Mouse (Mus musculus): ENCODE results near the gene Cep350. TPM values are rescaled to one million over a fixed set of nuclear protein-coding genes. Genes with fewer than 3 reads are reported as not detected.

Gene Cep350
- total RNA-seq (2015) = 63.2 and 71.0 TPM in 2 replicates
- total RNA-seq (2017) = 56.6 and 73.9 TPM in 2 replicates

- peak; percentile 90 for ATAC-seq (ENCODE audit: poor library complexity, severe bottlenecking)
Observed at GRCm38 (mm10) chr1:155973068-155973718, at the start of gene Cep350. Cep350 (minus strand) TSS chr1:155973255.

DNA sequence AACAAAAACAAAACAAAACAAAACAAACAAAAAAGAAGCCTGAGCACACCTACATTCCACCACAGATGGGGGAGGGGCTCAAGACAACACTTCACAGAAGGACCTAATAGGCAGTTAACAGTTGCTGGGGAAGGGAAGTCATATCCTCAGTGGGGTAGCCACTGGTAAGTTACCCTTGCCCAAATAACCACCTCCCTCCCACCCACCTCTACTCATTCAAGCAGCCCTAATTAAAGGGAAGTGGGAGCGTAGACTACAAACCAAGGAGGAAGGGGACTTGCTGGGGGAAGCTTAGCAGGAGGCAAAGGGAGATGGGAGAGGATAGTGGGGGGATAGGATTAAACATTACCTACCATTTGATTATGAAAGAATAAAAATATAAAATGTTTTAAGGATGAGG lies 47.3 kb upstream of the Cep350 start:
- no peak for ATAC-seq (ENCODE audit: poor library complexity, severe bottlenecking)

- ATAC-seq (ENCODE audit: poor library complexity, severe bottlenecking) = no peak
Observed at GRCm38 (mm10) chr1:156019800-156020199, 46.7 kb upstream of the Cep350 start.

DNA sequence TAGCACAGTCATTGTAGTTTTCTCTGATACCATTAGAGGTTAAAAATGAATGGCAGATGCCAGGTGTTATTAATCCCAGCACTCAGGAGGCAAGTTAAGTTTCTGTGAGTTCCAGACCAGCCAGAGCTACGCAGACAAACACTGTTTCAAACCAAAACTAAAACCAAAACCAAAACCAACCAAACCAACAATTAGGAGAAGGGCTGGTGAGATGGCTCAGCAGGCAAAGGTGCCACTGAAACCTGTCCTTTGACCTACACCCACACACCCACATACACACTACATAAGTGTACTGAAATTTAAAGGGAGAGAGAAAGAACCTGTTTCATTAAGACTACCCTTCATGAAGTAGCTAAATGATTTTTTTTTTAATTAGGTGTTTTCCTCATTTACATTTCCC lies 35.9 kb upstream of the Cep350 start:
- no peak for ATAC-seq (ENCODE audit: poor library complexity, severe bottlenecking)

DNA sequence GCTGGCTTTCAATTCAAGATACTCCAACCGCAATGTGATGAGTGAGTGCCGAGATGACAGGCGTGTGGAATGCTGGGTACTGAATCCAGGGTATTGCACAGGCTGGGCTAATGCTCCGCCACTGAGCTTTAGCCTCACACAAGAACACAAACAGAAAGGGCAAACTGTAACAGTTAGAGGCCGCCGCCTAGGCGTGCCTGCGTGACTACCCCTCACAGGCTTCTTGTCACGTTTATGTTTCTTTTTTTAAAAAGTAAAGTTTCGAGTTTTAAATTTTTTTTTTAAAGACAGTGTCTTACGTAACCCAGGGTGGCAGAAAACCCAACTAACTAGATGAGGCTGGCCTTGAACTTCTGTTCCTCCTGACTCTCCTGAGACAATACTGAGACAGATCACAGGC lies 32.9 kb upstream of the Cep350 start:
- no peak for ATAC-seq (ENCODE audit: poor library complexity, severe bottlenecking)

DNA sequence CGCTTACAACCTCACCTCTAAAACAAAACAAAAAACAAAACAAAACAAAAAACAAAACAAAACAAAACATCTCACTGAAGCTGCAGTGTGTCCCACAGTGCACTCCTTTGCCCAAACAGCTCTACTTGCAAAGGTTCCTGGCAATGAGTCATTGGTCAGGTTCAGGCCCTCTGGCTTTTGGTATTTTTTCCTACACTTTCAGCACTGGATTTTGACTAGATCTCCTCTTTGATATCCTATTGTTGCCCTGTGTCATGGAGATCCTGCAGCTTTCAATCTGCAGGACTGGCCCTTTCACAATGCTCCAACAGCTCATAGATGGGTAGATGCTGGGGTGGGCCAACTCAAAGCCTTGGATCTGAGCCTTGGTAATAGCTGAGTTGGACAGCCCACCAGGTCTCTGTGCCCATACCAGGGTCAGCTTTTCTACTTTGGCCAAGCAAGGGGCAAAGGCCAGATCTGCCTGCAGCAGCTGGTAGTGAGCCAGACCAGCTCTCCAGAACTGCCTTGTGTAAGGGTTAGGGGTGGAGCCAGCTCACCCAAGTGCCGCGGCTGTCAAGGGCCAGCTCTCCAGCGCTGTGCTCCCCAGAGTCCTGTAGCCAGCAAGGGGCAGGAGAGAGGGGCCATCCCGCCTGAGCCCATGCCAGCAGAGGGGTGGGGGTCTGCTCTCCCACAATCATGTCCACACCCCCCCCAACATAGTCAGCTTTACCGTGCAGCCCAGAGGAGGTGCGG lies 30.3 kb upstream of the Cep350 start:
- no peak for ATAC-seq (ENCODE audit: poor library complexity, severe bottlenecking)

DNA sequence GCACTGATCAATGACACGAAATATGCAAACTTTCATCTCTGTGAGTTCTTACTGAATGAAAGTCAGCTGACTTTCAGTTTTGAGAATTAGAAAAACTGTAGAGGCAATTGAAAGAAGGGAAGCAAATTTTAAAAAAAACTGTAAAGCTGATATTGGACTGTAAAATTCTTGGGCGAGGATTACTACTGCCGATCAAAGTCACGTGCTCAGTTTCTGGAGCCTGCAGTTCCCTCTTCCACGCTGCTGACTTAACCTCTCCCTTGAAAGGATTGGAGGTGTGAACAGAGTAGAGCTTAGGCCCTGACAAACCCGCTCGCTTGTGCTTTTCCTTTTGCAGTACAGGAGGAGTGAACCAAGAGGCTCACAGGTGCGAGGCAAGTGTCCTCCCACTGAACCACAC lies 29.3 kb upstream of the Cep350 start:
- ATAC-seq (ENCODE audit: poor library complexity, severe bottlenecking) = 0 out of 2 replicates have a peak, but pooled peaks have one; percentile 18

GRCm38 (mm10) chr1:155995612-155996011 lies 22.6 kb upstream of the Cep350 start:
- no peak for ATAC-seq (ENCODE audit: poor library complexity, severe bottlenecking)

DNA sequence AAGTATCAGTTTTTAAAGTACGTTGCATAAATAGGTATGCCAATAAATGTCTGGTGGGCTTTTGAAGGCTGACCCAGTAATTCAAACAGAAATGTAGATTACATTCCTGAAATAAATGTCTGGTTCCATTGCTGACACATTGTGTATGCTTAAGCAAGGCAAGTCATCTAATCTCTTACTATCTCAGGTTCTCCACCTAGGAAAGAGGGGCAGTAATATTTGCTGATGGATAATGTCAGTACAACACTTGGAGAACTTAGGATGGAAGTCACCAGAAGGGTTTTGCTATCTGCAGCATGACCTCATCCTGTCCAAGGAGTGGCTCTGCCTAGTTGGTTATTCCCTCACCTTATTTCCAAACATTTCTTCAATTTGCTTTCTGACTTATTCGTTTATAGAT lies 21.5 kb upstream of the Cep350 start:
- no peak for ATAC-seq (ENCODE audit: poor library complexity, severe bottlenecking)

DNA sequence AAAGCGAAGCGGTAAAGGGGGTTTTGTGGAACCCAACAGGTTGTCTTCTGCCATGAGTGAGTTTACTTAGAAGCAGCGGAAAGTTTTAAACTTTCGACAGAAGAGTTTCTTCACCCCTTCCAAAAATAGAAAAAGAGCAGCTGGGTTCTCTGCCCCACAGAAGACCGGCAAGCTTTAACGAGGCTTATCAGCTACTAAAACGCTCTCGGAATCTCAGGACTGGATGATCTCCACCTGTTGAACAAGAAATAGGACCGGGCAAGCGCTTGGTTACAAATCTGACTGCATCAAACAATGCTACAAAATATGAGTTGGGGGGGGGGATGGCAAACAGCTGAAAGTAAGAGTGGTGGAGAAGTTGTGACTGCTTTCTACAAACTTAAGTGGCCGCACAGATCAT lies 17.3 kb upstream of the Cep350 start:
- ATAC-seq (ENCODE audit: poor library complexity, severe bottlenecking) = no peak

- ATAC-seq (ENCODE audit: poor library complexity, severe bottlenecking) = no peak
Observed at GRCm38 (mm10) chr1:155989387-155989786, 16.3 kb upstream of the Cep350 start.

- no peak for ATAC-seq (ENCODE audit: poor library complexity, severe bottlenecking)
Observed at GRCm38 (mm10) chr1:155987625-155988024, 14.6 kb upstream of the Cep350 start.

- ATAC-seq (ENCODE audit: poor library complexity, severe bottlenecking) = no peak
Observed at GRCm38 (mm10) chr1:155974931-155975330, 1.9 kb upstream of the Cep350 start.

DNA sequence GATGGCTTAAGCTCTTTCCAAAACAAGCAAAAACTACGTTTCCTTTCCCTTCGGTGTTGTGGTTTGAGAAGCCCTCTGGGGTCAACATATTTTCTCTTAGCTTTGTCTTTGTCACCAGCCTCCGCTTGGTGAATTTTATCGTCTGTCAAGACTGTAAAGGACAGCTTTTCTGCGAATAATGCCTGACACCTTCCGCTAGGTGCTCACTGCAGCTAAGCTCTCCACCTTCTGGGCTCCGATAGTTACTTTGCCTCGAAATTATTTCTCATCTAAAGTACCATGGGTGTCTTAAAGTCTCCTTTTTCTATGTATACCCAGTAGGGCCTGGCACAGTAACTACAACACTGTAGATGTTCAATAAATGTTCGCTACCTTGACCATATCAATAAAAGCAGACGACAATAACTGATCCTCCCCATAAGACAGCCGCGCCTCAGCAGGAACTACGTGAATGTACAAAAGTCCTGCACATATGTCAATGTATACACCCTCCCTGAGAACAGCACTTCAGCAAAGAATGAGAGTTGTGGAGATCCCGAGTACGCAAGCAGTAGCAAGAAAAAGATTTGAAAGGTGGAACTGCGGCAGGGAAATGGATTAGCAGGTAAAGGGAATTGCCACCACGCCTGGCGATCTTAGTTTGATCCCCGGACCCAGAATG lies 794 bp upstream of the Cep350 start:
- peak; percentile 21 for ATAC-seq (ENCODE audit: poor library complexity, severe bottlenecking)

DNA sequence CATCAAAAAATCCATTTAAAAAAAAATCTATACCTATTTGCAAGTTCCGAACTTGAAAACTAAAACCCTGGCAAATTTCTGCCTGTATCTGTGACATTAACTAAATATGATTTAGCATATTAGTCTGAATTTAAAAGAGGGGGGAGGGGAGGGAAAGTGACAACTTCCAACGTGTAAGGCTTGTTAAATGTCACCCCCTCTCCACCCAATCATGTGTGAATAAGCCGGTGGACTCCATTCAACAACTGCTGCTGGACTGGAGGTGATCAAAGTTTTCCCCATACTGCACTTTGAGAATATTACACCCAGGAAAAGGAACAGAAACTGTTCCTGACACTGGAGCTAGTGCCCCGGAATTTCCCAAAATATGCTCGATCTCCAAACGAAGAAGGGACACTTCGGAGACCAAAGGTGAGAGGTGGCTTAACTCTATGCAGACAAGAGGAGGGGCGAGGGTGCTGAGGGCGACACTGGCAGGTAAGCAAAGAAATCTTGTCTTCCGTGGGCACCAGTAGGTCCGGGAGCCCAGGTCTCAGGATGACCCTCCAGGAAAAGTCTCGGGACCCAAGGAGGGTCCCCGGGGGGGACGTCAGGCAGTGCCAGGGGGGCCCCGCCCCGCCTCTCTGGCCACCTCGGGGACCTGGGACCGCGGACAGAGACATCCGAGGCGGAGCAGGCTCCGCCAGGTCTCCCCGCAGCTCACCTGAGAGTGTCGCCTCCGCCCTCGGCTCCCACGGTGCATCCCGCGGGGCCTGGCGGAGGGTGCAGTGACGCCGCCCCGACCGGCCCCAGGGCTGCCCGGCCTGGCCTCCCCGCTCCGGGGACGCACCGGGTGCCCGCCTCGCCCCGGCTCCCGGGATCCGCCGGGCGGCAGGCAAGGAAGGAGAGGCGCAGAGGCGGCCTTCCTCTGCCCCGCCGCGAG lies 648 bp downstream of the Cep350 start:
- ATAC-seq (ENCODE audit: poor library complexity, severe bottlenecking) = peak; percentile 8

GRCm38 (mm10) chr1:155949170-155949569 lies 23.9 kb downstream of the Cep350 start:
- ATAC-seq (ENCODE audit: poor library complexity, severe bottlenecking) = peak; percentile 77

GRCm38 (mm10) chr1:155944361-155944760 lies 28.7 kb downstream of the Cep350 start:
- no peak for ATAC-seq (ENCODE audit: poor library complexity, severe bottlenecking)

DNA sequence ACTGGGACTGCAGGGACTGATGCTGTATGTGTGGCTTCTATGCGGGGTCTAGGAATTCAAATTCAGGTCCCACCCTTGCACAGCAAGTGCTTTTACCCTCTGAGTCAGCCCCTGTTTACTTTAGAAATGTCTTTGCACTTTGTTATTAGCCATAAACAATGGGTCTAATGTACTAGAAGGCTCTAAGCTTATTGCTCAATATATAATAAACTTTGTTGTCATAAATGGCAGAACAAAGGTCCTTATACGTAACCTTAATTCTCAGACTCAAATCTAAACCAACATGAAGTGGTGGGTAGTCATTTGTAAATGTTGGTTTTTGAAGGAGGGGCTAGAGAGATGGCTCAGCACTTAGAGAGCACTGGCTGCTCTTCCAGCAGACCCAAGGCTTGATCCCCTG lies 35.6 kb downstream of the Cep350 start:
- no peak for ATAC-seq (ENCODE audit: poor library complexity, severe bottlenecking)

GRCm38 (mm10) chr1:155934702-155935101 lies 38.4 kb downstream of the Cep350 start:
- ATAC-seq (ENCODE audit: poor library complexity, severe bottlenecking) = no peak

DNA sequence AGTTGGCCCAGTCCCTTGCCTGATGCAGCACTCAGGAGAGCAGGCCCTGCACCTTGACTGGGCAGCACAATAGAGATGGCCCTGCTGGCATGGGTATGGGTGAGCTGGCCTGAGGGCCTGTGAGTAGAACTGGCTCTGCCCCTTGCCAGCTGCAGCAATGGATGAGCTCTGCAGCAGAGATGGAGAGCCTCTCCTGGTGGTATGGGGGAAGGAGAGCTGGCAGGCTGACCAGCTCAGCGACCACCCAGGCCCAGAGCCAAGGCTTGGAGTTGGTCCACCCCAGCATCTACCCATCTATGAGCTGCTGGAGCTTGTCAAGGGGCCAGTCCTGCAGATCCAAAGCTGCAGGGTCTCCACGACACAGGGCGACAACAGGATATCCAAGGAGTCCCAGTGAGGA lies 69.5 kb downstream of the Cep350 start:
- ATAC-seq (ENCODE audit: poor library complexity, severe bottlenecking) = no peak

DNA sequence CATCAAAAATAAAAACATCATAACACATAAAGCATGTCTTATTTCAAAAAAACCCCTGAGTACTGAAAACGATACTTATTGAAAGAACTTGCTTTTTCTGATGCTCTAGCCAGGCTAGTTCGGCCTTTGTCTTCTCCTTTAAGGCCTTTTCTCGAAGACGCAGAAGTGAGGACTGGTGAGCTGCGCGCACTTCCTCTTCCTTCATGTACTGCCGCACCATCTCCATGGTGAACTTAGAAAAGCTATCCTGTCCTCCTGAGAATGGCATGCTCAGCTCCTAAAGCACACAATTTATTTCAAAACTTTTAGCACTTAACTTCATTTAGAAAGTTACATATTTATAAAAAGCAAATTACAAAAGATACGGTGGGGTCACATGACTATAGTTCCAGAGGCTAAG lies 71.7 kb downstream of the Cep350 start:
- ATAC-seq (ENCODE audit: poor library complexity, severe bottlenecking) = peak; percentile 67; the same call in 1 of the 2 replicates
